Mouse (Mus musculus) megakaryocyte-erythroid progenitor cell, adult 5-6 weeks (primary cell): ENCODE results near the gene Cdh13. TPM values are rescaled to one million over a fixed set of nuclear protein-coding genes. Genes with fewer than 3 reads are reported as not detected.

Source experiments
- ATAC-seq: replicated peaks from 2 replicates; pipeline ENCODE4 v1.8.0; 2016; ENCODE audit warnings: mild to moderate bottlenecking, inconsistent platforms; ENCODE audit not compliant: severe bottlenecking, poor library complexity, low FRiP score, low TSS enrichment
- total RNA-seq, 2 experiments: library from RNA; stranded (forward) in 1 of 2; stranded (reverse) in 1 of 2; fragments of 200-1000, 215-1000 nt in 1 of 2; fragments of >200 nt in 1 of 2; fragmentation: Nextera tagmentation in 1 of 2; gene quantifications; 2 replicates each; pipeline ENCODE4 v1.2.3; 2014 to 2017

The Cdh13 gene
- total RNA-seq, 2 experiments from 2014 or later, result not detected

GRCm38 (mm10) chr8:118838801-118839200 is 555.3 kb downstream of the Cdh13 start:
- ATAC-seq, result no peak

- no peak for ATAC-seq
Measured at GRCm38 (mm10) chr8:118845690-118846089, 562.2 kb downstream of the Cdh13 start.

GRCm38 (mm10) chr8:118848021-118848420 is 564.5 kb downstream of the Cdh13 start:
- no peak for ATAC-seq

GRCm38 (mm10) chr8:118849515-118849914 is 566.0 kb downstream of the Cdh13 start:
- no peak for ATAC-seq

GRCm38 (mm10) chr8:118850381-118850780 is 566.8 kb downstream of the Cdh13 start:
- no peak; the same call in 1 of the 2 replicates for ATAC-seq

GRCm38 (mm10) chr8:118851361-118851760 is 567.8 kb downstream of the Cdh13 start:
- ATAC-seq, result no peak

GRCm38 (mm10) chr8:118852861-118853260 is 569.3 kb downstream of the Cdh13 start:
- ATAC-seq, result no peak

GRCm38 (mm10) chr8:118854656-118855055 is 571.1 kb downstream of the Cdh13 start:
- ATAC-seq, result no peak

- no peak for ATAC-seq
Measured at GRCm38 (mm10) chr8:118866332-118866731, 582.8 kb downstream of the Cdh13 start.

GRCm38 (mm10) chr8:118870711-118871110 is 587.2 kb downstream of the Cdh13 start:
- no peak for ATAC-seq

- no peak for ATAC-seq
Measured at GRCm38 (mm10) chr8:118879939-118880825, 596.6 kb downstream of the Cdh13 start.

GRCm38 (mm10) chr8:118884296-118884695 is 600.8 kb downstream of the Cdh13 start:
- ATAC-seq, result no peak

- ATAC-seq, result no peak
Measured at GRCm38 (mm10) chr8:118884988-118885387, 601.5 kb downstream of the Cdh13 start.

- ATAC-seq, result no peak
Measured at GRCm38 (mm10) chr8:118902402-118902801, 618.9 kb downstream of the Cdh13 start.

- ATAC-seq, result no peak
Measured at GRCm38 (mm10) chr8:118916513-118916912, 633.0 kb downstream of the Cdh13 start.

- no peak for ATAC-seq
Measured at GRCm38 (mm10) chr8:118937412-118937811, 653.9 kb downstream of the Cdh13 start.

- ATAC-seq, result no peak
Measured at GRCm38 (mm10) chr8:118938025-118938424, 654.5 kb downstream of the Cdh13 start.

- ATAC-seq, result no peak
Measured at GRCm38 (mm10) chr8:118951766-118952741, 668.5 kb downstream of the Cdh13 start.

GRCm38 (mm10) chr8:118956109-118956508 is 672.6 kb downstream of the Cdh13 start:
- ATAC-seq, result no peak

- no peak for ATAC-seq
Measured at GRCm38 (mm10) chr8:118961877-118962545, 678.5 kb downstream of the Cdh13 start.
